Mouse (Mus musculus) left cerebral cortex, postnatal 14 days (tissue): ENCODE results near the gene Gm428. TPM values are rescaled to one million over a fixed set of nuclear protein-coding genes. Genes with fewer than 3 reads are reported as not detected.
"Not testable (repeated sequence)": the region's sequence is repeated elsewhere in the genome, so short reads cannot be mapped to it uniquely, and the experiment has no call there.

Experiments
- DNase-seq, 2 experiments: peaks; one replicate each; pipeline ENCODE4 v3.0.0; 2021 to 2022; ENCODE audit warnings: low spot score in 2 of 2, mixed read lengths in 1 of 2
- intact Hi-C: fragments of 180-260 bp; cut with DNase I; formaldehyde crosslinking; loops from one replicate; pipeline ENCODE4 v1.15.1; 2025
- long read RNA-seq, 2 experiments: library from polyadenylated mRNA; stranded (forward); transcript quantifications; one replicate each; pipeline ENCODE4 v2.0.0; 2021
- total RNA-seq, 2 experiments: library from RNA; stranded (reverse); gene quantifications; 2 replicates each; pipeline ENCODE4 v1.2.3; 2021

The Gm428 gene
- total RNA-seq = not detected
- long read RNA-seq, experiment 1 = 0 reads
- long read RNA-seq, experiment 2 = 0 reads

- intact Hi-C loops, DNase-seq: not testable (repeated sequence)
These were observed at the start of gene Gm428 for GRCm38 (mm10) chr4:73683216-73683615. Gene Gm428, plus strand, starts transcription at chr4:73683516.

GRCm38 (mm10) chr4:73637821-73638220, 45.5 kb upstream of the Gm428 start, which contains the start of gene Gm11236:
Gene Gm11236, plus strand, starts transcription at chr4:73638121.
- intact Hi-C loops, DNase-seq: not testable (repeated sequence)

- intact Hi-C loops, DNase-seq: not testable (repeated sequence)
These were observed 21.5 kb upstream of the Gm428 start for GRCm38 (mm10) chr4:73661864-73662263.

DNA sequence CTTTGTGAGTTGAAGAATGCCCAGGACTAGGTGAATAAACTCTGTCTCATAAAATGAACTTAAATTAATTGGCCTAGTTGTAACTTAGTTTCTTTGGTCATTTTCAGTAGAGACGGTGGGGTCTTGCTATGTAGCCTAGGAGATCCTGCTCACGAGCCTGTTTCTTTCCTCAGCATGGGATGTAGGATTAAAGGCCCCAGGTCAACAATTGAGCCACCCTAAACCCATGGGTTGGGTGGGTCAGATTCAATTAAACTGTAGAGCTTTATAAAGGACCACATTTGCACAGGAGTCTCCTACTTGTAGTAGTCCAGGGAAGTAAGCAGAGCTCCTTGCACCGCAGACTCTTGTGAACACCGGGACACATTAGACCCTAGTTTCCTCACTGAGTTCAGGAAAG, 15.3 kb upstream of the Gm428 start, which contains the start of gene Gm11239:
Gm11239 (plus strand) TSS at position 301 of the 400 bp plus-strand sequence.
- intact Hi-C loops = not testable (repeated sequence)

GRCm38 (mm10) chr4:73718761-73719160, 35.4 kb downstream of the Gm428 start:
- intact Hi-C loops = no loop called here
- DNase-seq = no peak

More for the DNA sequence above, 15.3 kb upstream of the Gm428 start, which contains the start of gene Gm11239:
- DNase-seq = not testable (repeated sequence)

DNA sequence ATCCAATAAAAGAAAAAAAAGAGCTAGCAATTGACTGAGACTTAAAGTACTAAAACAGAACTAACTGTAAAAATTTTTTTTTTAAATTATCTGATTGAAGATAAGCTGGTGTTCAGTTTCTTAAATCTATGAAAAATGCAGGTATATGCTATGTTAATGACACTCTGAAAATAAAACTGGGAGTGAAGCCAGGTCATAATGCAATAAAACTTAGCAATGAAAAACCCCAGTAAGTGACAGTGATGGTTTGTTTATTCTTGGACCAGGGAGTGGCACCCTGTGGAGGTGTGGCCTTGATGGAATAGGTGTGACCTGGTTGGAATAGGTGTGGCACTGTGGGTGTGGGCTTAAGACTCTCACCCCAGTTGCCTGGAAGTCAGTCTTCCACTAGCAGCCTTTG, 36.5 kb downstream of the Gm428 start:
- intact Hi-C loops = no loop called here

More for the DNA sequence above, 36.5 kb downstream of the Gm428 start:
- no peak for DNase-seq

Other genes with a start within 250 kb of the Gm428 start
- gene Gm11238, start 75.6 kb upstream of the Gm428 start, total RNA-seq = not detected
- not detected for gene Gm11237, start 60.5 kb upstream of the Gm428 start, total RNA-seq
- gene Gm11236, start 45.4 kb upstream of the Gm428 start, total RNA-seq = not detected
- not detected for gene Gm11239, start 15.2 kb upstream of the Gm428 start, total RNA-seq
- under 1 TPM in 1 of 2 experiments, not detected in 1; 0.13 TPM for gene Rasef, start 107.5 kb downstream of the Gm428 start, total RNA-seq
- gene Gm11758, start 192.8 kb downstream of the Gm428 start, total RNA-seq = not detected
- gene Gm11757, start 207.6 kb downstream of the Gm428 start, total RNA-seq = not detected
- not detected for gene Gm13871, start 222.4 kb downstream of the Gm428 start, total RNA-seq
- not detected for gene Gm11756, start 237.2 kb downstream of the Gm428 start, total RNA-seq